Mouse (Mus musculus): ENCODE results near the gene Rufy2.

Rufy2 gene

DNA sequence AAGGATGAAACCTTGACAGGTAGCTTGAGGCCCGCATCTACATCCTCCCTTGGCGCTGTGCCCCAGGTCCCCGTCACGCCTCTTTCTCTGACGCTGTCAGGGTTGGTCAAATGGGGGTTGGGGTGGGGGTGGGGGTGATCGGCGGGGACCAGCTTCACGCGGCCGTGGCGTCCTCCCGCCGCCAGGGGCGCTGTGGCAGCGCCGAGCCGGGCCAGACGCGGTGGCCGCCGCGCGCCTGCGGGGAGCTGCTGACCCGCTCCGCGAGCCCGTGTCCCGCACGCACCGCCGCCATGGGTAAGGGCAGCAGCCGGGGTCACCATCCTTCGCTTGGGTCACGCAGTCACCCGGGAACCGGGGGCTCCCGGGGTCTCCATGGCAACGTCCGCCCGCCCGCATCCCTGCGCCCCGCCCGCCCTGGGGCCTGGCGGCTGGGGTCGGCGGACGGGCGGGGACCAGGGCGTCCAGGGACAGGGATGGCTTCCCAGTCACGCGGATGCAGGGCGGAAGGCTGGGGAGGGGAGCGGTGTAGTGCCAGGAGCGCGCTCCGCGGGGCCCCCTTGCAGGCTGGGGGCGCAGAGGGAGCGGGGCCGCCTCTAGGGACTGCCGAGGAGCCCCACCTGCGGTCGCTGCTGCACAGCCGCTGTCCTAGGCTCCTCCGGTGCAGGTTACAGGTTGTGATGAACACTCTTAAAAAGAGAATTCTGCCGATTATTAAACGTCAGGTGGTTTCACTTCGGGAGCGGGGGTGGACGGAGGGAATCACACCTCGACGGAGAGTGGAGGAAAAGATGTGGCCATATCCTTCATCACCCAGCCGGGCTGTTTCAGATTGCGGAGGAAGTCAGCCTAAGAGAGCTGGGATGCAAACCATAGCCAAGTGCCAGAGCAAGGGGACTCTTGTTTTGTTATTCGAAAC, at the start of gene Rufy2:
Gene Rufy2 (plus strand): TSS at position 185 of the 916 bp plus-strand sequence.
- peak; percentile 52 for DNase-seq (ENCODE audit: low spot score)

DNA sequence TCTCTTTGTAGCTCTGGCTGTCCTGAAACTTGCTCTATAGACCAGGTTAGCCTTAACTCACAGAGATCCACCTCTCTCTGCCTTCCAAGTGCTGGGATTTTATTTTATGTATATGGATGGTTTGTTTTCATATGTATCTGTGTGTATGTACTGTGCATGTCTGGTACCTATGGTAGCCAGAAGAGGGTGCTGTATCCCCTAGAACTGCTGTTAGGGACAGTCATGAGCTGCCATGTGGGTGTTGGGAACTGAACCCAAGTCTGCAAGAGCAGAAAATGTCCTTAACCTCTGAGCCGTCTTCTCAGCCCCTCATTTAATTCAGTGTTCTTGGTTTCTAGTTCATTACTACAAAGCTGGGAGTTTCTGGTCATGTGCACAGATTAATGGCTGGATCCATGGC, 47.6 kb upstream of the Rufy2 start:
- no peak for DNase-seq (ENCODE audit: low spot score)

DNA sequence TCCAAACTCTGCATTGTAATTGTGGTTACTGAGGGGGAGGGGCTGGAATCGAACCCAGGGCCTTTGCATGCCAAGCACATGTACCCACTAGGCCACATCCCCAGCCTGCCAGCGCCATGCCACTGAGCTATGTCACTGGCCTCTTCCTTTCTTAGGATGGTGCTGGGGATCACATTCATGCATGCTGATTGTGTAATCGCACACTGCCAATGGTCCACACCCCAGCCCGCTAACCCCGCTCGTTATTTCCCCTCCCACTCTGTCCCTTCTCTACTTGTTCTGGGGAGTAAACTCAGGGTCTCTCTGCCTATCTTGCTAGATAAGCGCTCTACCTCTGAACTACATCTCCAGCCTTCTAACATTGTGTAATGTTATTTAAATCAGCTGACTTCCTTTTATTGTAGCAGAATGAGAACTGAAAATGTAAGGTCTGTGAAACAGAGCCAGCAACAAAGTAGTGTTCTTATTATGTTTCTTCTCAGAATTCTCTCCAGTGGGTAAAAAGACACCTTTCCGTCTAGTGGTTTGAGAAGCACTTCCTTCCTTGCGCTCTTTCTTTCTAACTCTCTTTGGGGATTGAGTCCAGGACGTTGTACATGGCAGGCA, 34.9 kb upstream of the Rufy2 start:
- peak; percentile 63 for DNase-seq (ENCODE audit: low spot score)

DNA sequence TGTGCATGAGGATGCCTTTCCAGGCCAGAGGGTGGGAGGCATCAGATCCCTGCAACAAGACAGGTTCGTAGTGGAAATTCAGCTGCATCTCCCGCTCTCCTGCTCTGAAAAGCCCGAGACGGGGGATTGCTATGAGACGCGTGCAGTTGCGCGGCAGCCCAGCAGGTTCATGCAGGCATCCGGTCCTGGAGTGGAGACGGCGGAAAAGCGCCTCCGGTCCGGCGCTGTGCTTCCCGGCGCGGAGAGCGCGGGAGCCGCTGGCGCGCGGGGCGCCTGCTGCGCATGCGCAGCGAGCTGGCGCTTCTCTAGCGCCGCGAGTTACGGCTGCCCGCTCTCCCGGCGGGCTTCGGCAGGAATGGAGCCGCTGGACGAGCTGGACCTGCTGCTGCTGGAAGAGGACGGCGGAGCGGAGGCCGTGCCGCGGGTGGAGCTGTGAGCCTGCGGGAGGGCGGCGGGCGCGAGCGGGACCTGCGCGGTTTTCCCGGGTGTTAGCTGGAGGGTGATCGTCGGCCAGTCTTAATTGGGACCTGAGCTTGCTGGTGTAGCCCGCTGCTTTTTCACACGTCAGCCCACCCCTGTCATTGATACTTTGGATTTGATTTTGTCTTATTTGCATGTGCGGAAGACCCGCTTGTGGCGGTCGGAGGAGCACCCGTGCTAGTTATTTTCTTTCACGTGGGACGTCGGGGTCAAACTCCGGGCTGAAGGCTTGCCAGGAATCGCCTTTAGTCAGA, 33.1 kb upstream of the Rufy2 start, which contains the start of gene Dna2:
Gene Dna2 (plus strand): TSS at position 289 of the 734 bp plus-strand sequence.
- DNase-seq (ENCODE audit: low spot score), result peak; percentile 77

DNA sequence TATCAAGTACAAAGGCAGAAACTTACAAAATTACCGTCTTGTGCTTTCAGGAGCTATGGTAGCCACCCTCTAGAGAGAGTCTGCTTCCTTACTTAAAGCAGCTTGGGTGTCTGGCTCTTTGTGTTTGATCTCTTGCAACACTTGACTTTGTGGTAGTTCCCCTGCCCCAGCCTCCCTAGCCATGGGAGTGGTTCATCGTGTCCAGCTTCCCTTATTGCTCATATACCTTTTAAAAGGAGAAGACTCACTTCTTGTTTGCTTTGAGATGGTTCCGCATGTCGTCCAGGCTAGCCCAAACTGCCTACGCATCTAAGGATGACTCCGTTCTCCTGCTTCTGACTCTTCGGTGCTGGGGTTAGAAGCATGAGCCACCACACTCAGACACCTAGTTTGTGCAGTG, 31.5 kb upstream of the Rufy2 start:
- DNase-seq (ENCODE audit: low spot score), result no peak

DNA sequence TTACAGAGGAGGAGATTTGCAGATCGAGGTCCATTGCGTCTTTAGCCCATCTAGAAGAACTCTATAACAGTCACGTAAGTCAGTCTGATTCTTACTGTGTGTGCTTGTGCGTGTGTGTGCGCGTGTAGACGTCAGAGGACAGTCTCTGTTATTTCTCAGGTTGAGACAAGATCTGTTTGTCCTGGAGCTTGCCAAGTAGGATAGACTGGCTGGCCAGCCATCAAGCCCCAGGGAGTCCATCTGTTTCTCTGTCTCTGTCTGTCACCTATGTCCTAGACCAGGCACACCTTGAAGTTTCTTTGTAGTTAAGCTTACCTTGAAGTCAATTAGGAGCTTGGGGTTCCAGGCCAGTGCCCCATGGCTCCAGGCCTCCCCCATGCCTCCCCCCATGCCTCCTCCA, 16.1 kb upstream of the Rufy2 start:
- no peak for DNase-seq (ENCODE audit: low spot score)

DNA sequence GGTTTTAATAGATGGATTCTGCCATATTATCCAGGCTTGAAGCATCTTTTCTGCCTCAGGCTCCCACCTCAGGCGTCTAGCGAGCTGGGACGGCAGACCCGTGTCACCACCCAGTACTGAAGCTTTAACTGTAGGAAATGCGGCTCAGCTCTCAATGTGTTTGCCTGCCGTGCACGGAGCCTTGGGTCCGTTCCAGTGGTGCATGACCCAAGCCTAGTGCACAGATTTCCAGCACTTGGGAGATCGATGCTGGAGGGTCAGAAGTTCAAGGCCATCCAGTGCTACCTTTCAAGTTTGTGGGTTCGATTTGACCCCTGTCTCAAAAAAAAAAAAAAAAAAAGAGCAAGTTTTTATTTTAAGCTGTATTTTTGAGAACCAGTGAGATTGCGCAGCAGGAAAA, 14.2 kb upstream of the Rufy2 start:
- no peak for DNase-seq (ENCODE audit: low spot score)

DNA sequence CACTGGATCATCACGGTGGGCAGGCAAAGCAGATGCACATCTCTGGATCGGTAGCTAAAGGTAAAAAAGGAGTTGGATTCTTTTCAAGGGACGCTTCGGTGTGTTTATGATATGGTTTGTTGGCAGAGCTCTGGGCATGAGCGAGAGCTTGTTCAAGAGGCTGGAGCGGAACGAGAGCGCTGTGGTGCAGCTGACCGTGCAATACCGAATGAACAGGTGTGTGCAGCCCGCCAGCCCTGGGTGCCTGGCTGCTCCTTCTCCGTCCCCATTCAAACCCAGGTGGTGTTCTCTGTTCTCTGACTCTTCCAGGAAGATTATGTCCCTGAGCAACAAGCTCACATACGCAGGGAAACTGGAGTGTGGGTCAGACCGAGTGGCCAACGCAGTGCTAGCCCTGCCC, 13.7 kb upstream of the Rufy2 start:
- DNase-seq (ENCODE audit: low spot score), result no peak

DNA sequence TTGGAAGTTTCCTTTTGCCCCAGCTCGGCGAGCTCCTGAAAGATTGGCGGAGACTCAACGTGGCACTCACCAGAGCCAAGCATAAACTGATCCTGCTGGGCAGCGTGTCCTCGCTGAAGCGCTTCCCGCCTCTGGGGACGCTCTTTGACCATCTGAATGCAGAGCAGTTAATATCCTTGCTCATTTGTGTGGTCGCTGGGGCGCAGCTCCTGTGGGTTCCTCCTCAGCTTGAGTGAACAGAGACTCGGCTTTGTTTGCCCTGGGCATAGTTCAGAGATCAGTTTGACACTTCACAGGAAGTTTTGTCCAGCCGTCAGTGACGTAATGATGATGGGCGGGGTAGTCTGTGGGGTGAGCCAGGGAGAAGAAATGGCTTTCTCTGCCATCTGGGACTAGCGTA, 8.2 kb upstream of the Rufy2 start:
- no peak for DNase-seq (ENCODE audit: low spot score)

DNA sequence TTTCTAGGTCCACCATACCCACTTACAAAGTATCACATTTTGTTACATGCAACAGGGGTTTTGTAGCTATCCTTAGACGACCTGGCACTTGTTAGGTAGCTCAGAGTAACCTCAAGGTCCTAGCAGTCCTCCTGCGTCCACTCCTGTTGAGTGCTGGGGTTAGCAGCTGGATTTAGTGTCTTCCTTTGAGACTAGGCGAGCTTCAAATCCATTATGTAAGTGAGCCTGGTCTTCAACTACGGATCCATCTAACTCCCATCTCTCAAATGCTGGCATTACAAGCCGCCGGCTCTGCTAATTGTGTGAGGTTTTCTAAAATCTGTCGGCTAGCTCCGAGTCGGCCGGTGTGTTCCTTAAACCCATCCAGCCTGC, 370 bp upstream of the Rufy2 start:
- no peak for DNase-seq (ENCODE audit: low spot score)

DNA sequence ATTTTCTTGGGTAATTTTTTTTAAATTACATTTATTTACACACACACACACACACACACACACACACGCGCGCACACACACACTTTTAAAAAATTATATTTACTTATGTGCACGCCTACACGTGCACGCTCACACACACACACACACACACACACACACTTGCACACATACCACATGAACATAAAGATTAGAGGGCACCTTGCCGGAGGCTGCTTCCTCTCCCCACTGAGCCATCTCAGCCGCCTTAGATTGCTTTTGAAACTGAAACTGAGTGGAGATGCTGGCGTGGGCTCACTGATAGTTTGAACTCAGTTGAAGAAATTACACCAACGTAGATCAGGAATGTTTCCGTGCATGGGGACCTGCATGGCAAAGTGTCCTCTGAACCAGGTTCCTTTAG, 4.0 kb downstream of the Rufy2 start:
- no peak for DNase-seq (ENCODE audit: low spot score)

DNA sequence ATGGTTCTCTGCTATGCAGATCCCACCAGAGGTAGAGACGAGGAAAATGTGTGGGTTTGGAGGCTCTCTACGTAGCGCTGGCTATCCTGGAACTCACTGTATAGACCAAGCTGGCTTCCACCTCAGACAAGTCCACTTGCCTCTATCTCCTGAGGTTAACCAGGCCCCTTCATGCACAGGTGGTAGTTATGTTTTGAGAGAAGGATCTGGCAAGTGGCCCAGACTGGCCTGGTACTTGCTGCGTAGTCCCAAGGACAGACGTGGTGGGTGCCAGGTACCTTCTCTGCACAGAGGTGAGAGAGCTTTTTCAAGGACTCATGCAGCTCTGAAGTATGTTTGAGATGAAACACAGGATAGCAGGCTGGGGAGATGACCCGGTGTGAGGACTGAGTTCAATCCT, 4.5 kb downstream of the Rufy2 start:
- no peak for DNase-seq (ENCODE audit: low spot score)

DNA sequence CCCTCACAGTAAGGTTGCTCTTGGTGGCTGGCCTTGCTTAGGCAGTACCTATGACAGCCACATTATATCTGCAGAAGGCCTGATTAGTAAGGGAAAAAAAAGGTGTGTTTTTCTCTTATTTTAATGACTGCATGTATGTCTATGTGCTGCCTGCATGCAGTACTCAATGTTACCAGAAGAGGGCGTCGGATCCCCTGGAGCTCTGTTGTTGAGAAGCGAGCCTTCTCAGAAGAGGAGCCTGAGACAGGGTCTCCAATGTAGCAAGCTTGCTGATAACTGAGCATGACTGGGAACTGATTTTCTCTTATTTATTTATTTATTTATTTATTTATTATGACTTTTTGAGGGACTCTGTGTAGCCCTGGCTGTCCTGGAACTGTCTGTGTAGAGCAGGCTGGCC, 7.3 kb downstream of the Rufy2 start:
- DNase-seq (ENCODE audit: low spot score), result peak; percentile 59

DNA sequence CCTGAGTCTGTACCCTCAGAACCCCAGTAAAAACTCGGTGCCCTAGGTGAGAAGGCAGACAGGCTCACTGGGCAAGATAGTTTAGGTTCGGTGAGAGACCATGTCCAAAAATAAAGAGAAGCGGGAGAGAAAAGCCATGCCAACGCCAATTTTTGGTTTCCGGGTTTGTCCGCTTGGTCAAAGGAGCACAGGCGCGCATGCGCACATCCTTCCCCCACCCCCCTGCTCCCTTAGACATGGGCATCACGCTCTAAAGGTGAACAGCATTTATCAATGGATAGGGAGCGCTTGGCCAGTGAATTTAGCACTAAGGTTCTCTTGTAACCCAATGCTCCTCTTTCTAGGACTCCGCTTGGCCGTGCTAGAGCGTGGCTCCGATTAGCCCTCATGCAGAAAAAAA, 10.6 kb downstream of the Rufy2 start:
- DNase-seq (ENCODE audit: low spot score), result no peak

DNA sequence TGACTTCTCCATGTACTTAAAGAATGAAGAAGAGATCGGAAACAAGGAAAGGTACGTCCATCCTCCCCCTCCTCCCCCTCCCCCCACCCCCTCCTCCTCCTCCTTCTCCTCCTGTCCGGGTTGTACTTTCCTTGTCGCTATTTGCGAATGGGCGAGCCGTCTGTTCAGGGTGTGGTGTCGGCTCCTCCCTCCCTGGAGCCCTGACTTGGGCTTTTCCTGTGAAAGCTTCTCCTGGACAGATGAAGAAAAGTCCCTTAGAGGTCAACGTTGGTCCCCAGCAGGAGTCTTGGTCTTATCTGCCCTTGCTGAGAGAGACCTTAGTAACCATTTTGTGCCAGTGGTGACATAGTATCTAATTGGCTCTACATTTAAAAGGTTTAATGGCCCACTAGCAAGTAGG, 14.0 kb downstream of the Rufy2 start:
- DNase-seq (ENCODE audit: low spot score), result no peak

DNA sequence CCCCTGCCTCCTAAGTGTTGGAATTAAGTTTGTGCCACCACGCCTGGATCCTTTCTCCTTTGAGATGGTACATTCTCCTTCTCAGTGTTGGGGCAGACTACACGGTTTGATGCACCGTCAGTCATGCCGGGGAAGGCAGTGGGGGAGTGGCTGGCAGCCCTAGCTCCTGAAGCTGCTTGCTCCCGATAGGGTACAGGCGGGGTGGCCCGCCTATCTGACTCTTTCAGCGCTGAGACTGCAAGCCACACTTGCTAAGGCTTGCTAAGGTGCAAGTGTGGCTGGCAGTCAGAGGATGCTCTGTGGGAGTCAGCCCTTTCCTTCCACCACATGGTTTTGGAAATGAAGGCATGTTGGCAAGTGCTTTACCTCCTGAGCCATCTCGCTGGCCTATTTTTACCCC, 20.6 kb downstream of the Rufy2 start:
- no peak for DNase-seq (ENCODE audit: low spot score)

DNA sequence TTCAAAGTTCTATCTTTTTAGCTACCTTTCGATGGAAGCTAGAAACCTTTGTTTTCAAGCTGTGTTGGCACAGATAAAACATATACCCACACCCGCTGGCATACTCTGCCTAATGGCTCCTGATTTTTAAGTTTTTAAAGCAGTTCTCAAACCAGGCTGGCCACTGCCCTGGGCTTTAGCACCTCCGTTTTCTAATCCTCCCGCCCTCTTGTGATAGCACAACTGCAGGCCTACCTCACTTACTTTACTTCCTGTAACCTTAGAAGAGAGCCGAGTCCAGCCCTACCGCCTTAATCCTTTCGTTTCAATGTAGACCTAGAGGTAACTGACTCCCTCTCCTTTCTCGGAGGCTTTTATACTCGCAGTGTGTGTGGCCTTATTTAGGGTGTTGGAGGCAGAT, 23.2 kb downstream of the Rufy2 start:
- no peak for DNase-seq (ENCODE audit: low spot score)

DNA sequence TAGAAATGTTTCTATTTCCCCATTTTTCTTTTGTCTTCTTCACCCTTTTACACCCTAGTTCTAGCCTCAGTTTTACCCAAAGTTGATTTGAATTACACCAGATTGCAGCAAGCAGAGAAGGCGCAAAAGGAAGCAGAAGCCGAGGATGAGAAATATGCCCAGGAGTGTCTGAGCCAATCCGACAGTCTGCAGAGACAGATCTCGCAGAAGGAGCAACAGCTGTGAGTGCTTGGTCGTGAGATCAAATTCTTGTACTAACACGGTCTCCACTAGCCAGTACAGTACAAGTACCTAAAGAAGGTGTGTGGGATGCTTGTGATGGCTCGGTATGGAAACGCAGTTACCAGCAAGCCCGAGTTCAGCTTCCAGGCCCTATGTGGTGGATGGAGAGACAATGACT, 24.5 kb downstream of the Rufy2 start:
- no peak for DNase-seq (ENCODE audit: low spot score)

DNA sequence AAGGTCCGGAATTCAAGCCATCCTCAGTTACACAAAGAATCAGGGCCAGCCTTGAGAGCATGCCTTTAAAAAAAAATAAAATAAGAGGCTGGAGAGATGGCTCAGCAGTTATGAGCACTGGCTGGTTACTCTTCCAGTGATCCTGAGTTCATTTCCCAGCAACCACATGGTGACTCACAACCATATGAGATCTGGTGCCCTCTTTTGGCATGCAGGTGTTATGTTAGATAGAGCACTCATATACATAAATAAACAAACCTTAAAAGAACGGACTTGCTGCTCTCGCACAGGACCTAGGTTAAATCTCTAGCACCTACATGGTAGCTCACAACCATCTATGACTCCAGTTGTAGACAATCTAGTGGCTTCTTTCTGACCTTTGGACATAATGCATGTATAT, 28.2 kb downstream of the Rufy2 start:
- no peak for DNase-seq (ENCODE audit: low spot score)

DNA sequence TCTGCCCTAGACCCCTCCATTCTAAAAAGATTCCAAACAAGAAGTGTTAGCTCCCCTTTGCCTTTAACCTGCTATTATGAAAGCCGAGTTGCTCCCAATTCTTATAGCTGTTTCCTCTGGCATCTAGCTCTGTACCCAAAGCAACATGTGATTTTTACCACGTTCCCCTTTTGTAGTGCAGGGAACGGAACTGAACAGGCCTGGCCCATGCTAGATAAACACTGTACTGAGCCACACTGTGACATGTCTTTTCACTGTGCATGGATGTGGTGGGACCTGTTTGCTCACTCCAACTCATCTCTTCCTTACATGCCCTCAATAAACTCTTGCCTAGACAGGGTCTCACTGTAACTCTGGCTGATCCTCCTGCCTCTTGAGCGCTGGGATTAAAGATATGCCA, 30.2 kb downstream of the Rufy2 start:
- no peak for DNase-seq (ENCODE audit: low spot score)

DNA sequence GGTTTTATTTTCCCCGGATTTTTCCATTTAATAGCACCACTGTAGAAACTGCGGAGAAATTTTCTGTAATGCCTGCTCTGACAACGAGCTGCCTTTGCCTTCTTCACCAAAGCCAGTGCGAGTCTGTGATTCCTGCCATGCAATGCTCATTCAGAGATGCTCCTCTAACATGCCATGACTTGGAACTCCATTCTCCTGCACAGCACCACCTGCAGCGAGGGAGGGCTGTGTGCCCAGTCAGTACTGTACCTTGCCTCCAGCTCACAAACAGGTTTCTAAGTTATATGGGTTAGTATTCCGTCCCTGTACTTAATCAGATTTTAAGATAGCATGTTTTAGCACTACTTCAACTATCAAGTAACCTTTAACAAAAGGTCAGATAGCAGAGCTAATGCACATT, 31.5 kb downstream of the Rufy2 start:
- no peak for DNase-seq (ENCODE audit: low spot score)

DNA sequence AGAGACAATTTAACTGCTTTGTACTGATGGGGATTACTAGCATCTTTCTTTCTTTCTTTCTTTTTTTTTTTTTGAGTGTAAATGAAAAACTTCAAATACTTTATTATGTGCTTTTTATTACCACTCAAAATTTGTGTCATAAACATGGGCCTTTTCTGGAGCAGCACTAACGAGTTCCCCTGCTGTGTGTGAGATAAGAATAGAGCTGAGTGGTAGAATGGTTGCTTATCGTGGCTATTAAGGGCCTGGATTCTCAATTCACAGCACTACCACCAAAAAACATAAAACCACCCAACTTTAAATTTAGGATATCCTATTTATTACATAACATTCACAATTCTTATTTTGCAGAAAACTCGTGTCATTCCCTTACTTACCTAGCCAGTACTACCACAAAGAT, 33.5 kb downstream of the Rufy2 start:
- DNase-seq (ENCODE audit: low spot score), result no peak

DNA sequence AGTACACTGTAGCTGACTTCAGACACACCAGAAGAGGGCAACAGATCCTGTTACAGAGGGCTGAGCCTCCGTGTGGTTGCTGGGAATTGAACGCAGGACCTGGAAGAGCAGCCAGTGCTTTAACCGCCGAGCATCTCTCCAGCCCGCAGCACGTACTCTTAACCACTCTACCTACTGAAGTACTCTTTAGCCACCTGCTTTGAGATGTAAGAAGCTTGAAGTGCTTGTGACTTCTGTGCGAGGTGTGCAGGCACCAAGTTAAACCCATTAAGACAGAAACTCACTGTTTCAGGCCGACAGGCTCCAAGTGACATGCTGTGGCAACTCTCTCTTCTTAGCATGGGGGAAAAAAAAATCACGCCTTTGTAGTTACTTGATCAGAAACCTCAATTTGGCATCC, 34.1 kb downstream of the Rufy2 start:
- no peak for DNase-seq (ENCODE audit: low spot score)

All from c-Kit-positive CD71-positive TER-119-positive erythroid progenitor cells, embryonic 14.5 days (primary cell).